Comparison of ENCODE assay signal across 8 mouse cellular contexts in the genomic region with DNA sequence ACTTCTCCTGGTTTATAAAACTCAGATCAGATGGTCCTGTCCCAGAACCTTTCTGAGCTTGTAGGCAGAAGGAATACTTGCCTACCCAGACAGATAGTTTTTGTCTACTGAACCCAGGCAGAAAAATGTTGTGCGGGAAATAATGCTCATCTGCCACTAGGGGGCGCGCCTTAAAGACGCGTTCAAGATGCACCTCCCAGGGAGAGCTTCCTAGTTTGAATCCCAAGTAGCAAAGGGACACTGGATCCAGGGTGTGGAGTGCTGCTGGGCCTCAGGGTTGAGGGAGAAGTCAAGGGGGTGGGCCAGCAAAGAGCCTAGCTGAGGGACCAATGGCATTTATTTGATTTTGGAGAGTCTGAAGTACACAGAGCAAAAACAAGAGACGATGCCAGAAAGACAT. TPM values are rescaled to one million over a fixed set of nuclear protein-coding genes. Genes with fewer than 3 reads are reported as not detected.
DNase-seq lines count a peak whose midpoint lies in the region; ATAC-seq lines count a peak whose summit lies in the region.

No protein-coding gene starts in this region.

- H3K27ac ChIP-seq in forebrain, embryonic 16.5 days (ENCODE audit: low read length), result no peak overlapping the region
- no peak overlapping the region for H3K27ac ChIP-seq in limb, embryonic 10.5 days

- peak; percentile 28; the same call in 1 of the 2 replicates for ATAC-seq in forebrain, embryonic 16.5 days
- no peak; the same call in 1 of the 2 replicates for ATAC-seq in erythroid progenitor cell, adult 5-6 weeks (replicated peaks; ENCODE audit: low FRiP score, poor library complexity, severe bottlenecking)

- DNase-seq in left cerebral cortex, adult 11 months (ENCODE audit: low spot score), result peak; percentile 33
- DNase-seq in left cerebral cortex, adult 8-10 months (ENCODE audit: low spot score in 2 of 2), result no peak
- DNase-seq in NIH3T3 (ENCODE audit: low read depth), result peak; percentile 89
- peak; percentile 44 for DNase-seq in c-Kit-positive CD71-positive TER-119-negative erythroid progenitor cells, embryonic 14.5 days (ENCODE audit: low read depth)
- peak; percentile 78 for DNase-seq in limb, embryonic 10.5 days (ENCODE audit: low spot score)
- peak; percentile 40 for DNase-seq in retina, postnatal 7 days (ENCODE audit: low read depth, low spot score)

- 19% methylated on average over 6 of the region's 6 CpGs for WGBS in forebrain, embryonic 16.5 days
- 15% methylated on average over 6 of the region's 6 CpGs for WGBS in limb, embryonic 10.5 days

- H3K27me3 ChIP-seq in forebrain, embryonic 16.5 days (replicated peaks; ENCODE audit: control insufficient read depth, insufficient read depth, low read length), result no peaks in the 10 kb centered on the region
- no peaks in the 10 kb centered on the region for H3K27me3 ChIP-seq in limb, embryonic 10.5 days (ENCODE audit: low read depth, poor library complexity, severe bottlenecking)

- H3K36me3 ChIP-seq in forebrain, embryonic 16.5 days (ENCODE audit: control insufficient read depth, insufficient read depth), result no peaks in the 10 kb centered on the region
- no peaks in the 10 kb centered on the region for H3K36me3 ChIP-seq in limb, embryonic 10.5 days

- H3K4me1 ChIP-seq in forebrain, embryonic 16.5 days (replicated peaks; ENCODE audit: control insufficient read depth, insufficient read depth, low read length), result no peaks in the 10 kb centered on the region
- H3K4me1 ChIP-seq in limb, embryonic 10.5 days, result no peaks in the 10 kb centered on the region

- no peak overlapping the region for H3K4me2 ChIP-seq in forebrain, embryonic 16.5 days (ENCODE audit: low read length)

- H3K9ac ChIP-seq in forebrain, embryonic 16.5 days (replicated peaks; ENCODE audit: low read depth, low read length), result no peak overlapping the region

- no peak overlapping the region for H3K4me3 ChIP-seq in forebrain, embryonic 16.5 days (replicated peaks; ENCODE audit: low read length)
- H3K4me3 ChIP-seq in limb, embryonic 10.5 days, result no peak overlapping the region

- H3K9me3 ChIP-seq in forebrain, embryonic 16.5 days (ENCODE audit: control insufficient read depth, low read length), result no peaks in the 10 kb centered on the region
- H3K9me3 ChIP-seq in limb, embryonic 10.5 days (replicated peaks), result no peaks in the 10 kb centered on the region

RNA-seq across cellular contexts. Expression of a gene that starts 12.7 kb away (rescaled TPM):
- total RNA-seq in left cerebral cortex, adult 8-10 months (2022), result 1 to 10 TPM; 4.6 to 5.2 (median 4.9) TPM
- polyA plus RNA-seq in forebrain, embryonic 16.5 days (2015; fragmentation: Nextera tagmentation; extraction: Ambion mirVana), result 0.47 and 0.81 TPM in 2 replicates
- 0.14 TPM in 1 of 2 replicates, not detected in the other for polyA plus RNA-seq in limb, embryonic 10.5 days (2016; fragmentation: Nextera tagmentation; extraction: Ambion mirVana)
- not detected in 2 replicates for total RNA-seq in erythroid progenitor cell, adult 5-6 weeks (2015; ENCODE audit: low replicate concordance)
- not detected in 2 replicates for total RNA-seq in erythroid progenitor cell, adult 5-6 weeks (2017; ENCODE audit: low replicate concordance)

RNA-seq across cellular contexts. Expression of a gene that starts 55.2 kb away (rescaled TPM):
- 1 to 10 TPM; 5.6 to 7.5 (median 6.1) TPM for total RNA-seq in left cerebral cortex, adult 8-10 months (2022)
- polyA plus RNA-seq in forebrain, embryonic 16.5 days (2015; fragmentation: Nextera tagmentation; extraction: Ambion mirVana), result 2.8 and 3.4 TPM in 2 replicates
- 4.5 TPM in 2 replicates for polyA plus RNA-seq in limb, embryonic 10.5 days (2016; fragmentation: Nextera tagmentation; extraction: Ambion mirVana)
- total RNA-seq in erythroid progenitor cell, adult 5-6 weeks (2015; ENCODE audit: low replicate concordance), result 37.3 and 42.2 TPM in 2 replicates
- 23.2 and 37.0 TPM in 2 replicates for total RNA-seq in erythroid progenitor cell, adult 5-6 weeks (2017; ENCODE audit: low replicate concordance)

Comparison
In these comparisons a context has a peak if more than half of its experiments do, and no peak if none do; other contexts are left out.
1. DNase-seq: peak in left cerebral cortex, adult 11 months (single experiment), NIH3T3 (single experiment), c-Kit-positive CD71-positive TER-119-negative erythroid progenitor cells, embryonic 14.5 days (single experiment), limb, embryonic 10.5 days (single experiment) and retina, postnatal 7 days (single experiment); none in left cerebral cortex, adult 8-10 months (0 of 2).
2. RNA of a gene that starts 12.7 kb away (total RNA-seq): 4.6 to 5.2 TPM in left cerebral cortex, adult 8-10 months; not detected in erythroid progenitor cell, adult 5-6 weeks; every median in the first group is over 4 times any median in the second.